Mouse (Mus musculus): Measurements from ENCODE around the gene Col13a1. TPM values are rescaled to one million over a fixed set of nuclear protein-coding genes. Genes with fewer than 3 reads are reported as not detected.

Col13a1 gene
- polyA plus RNA-seq, 1 experiment = 25.3 TPM

DNA sequence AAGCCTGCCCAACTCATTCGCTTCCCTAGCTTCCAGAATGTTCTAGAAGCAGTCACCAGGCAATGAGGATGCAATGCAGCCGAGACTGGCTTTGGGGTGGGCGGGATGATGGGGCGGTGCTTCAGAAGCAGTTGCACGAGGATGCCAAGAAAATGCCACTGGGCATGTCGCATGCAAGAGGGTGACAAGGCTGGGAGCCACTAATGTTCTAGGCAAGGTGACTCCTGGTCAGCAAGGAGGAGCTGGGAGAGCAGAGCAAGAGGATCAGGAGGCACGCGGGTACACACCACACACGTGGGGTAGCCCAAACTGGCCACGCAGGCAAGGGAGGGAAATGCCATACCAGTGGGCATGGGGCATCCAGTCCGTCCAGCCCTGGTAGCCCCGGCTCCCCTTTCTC, 136.6 kb downstream of the Col13a1 start:
- 75% methylated on average over 12 of the region's 12 CpGs for whole genome bisulfite sequencing
- Histone ChIP-seq H3K4me3 (replicated peaks; ENCODE audit: extremely low read depth, low read depth, low read length) (no peak overlapping the region), H3K4me1 (ENCODE audit: control insufficient read depth, insufficient read depth, low read length) (no peaks in the 10 kb centered on the region)
- no peak for TF ChIP-seq CTCF (IDR thresholded peaks at IDR 0.05; ENCODE audit: insufficient read depth, low read length)
- TF ChIP-seq POLR2A (IDR thresholded peaks at IDR 0.05; ENCODE audit: borderline replicate concordance, extremely low read depth, low read depth, low read length) = no peak
- DNase-seq = no peak

DNA sequence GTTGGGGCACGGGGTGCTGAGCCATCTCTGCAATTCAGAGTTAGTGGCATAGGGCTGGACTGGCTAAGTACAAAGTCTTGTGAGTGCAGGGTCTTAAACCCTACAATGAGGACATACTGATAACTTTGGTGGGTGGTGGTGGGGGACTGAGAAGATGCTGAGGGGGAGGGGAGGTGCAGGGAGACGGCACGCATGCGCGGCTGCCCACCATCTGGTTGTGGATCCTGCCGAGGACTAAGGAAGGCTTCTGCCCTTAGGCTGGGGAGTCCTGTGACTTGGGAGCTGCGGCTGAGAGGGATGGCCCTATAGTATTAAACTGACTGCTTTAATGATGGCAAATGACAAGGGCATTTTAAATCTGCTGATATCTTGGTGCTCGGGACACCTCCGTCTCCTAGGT, 139.6 kb downstream of the Col13a1 start:
- Histone ChIP-seq H3K4me1 (ENCODE audit: control insufficient read depth, insufficient read depth, low read length) (no peaks in the 10 kb centered on the region), H3K4me3 (replicated peaks; ENCODE audit: extremely low read depth, low read depth, low read length) (no peak overlapping the region)
- DNase-seq = no peak
- TF ChIP-seq POLR2A (IDR thresholded peaks at IDR 0.05; ENCODE audit: borderline replicate concordance, extremely low read depth, low read depth, low read length) = no peak
- no peak for TF ChIP-seq CTCF (IDR thresholded peaks at IDR 0.05; ENCODE audit: insufficient read depth, low read length)
- 81% methylated on average over 9 of the region's 9 CpGs for WGBS

DNA sequence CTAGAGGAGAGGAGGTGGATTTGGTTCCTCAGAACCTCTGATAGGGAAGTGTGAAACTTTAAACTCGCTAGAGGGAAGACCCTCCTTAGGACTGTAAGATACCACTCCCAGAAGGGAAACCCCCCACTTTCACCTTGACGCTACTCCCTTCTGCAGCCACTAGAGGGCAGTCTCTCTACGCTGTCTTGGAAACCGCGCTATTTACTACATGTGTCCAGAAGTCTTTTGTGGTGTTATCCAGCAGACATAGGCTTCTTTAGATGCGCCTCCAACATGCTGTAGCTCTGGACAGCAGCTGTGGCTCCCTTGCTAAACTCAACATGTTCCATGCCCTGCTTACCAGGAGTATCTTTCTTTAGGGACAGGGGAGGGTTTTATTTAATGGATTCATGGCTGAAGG, 140.1 kb downstream of the Col13a1 start:
- peak; percentile 17 for DNase-seq
- H3K4me3 ChIP-seq (replicated peaks; ENCODE audit: extremely low read depth, low read depth, low read length) = no peak overlapping the region
- no peaks in the 10 kb centered on the region for H3K4me1 ChIP-seq (ENCODE audit: control insufficient read depth, insufficient read depth, low read length)
- under 1% methylated on average over 6 of the region's 6 CpGs for WGBS
- TF ChIP-seq CTCF (IDR thresholded peaks at IDR 0.05; ENCODE audit: insufficient read depth, low read length) = peak; percentile 91
- TF ChIP-seq POLR2A (IDR thresholded peaks at IDR 0.05; ENCODE audit: borderline replicate concordance, extremely low read depth, low read depth, low read length) = no peak

DNA sequence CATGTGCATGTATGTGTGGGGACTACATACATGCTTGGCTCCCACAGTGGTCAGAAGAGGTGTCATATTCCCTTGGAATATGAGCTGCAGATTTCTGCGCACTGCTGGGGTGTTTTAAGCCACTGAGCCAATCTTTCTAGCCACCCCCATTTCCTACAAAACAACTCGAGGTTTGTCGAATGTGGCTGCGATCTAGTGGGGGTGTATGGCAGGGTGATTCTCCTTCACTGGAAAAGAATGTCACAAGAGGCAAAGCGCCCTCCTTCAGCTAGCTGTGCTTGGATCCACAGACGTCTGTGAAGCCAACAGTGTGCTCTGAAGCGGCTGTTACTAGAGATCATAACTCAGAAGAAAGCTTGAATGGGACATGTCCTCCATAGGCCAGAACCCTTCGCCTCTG, 141.6 kb downstream of the Col13a1 start:
- no peak for DNase-seq
- no peak for TF ChIP-seq CTCF (IDR thresholded peaks at IDR 0.05; ENCODE audit: insufficient read depth, low read length)
- no peak for TF ChIP-seq POLR2A (IDR thresholded peaks at IDR 0.05; ENCODE audit: borderline replicate concordance, extremely low read depth, low read depth, low read length)
- WGBS = 72% methylated on average over 8 of the region's 8 CpGs
- Histone ChIP-seq H3K4me3 (replicated peaks; ENCODE audit: extremely low read depth, low read depth, low read length) (no peak overlapping the region), H3K4me1 (ENCODE audit: control insufficient read depth, insufficient read depth, low read length) (no peaks in the 10 kb centered on the region)

DNA sequence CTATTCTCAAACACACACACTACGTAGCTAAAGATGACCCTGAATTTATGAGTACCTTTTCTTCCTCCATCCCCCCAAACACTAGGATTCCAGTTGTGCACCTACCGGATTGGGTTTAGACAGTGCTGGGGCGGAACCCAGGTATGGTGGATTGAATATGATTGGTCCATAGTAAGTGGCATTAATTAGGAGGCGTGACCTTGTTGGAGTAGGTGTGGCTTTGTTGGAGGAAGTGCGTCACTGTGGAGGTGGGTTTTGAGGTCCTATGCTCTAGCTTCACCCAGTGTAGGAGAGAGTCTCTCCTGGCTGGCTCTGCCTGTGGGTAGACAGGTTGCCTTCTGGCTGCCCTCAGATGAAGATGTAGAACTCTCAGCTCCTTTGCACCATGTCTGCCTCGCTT, 144.6 kb downstream of the Col13a1 start:
- 93% methylated on average over 6 of the region's 6 CpGs for WGBS
- TF ChIP-seq CTCF (IDR thresholded peaks at IDR 0.05; ENCODE audit: insufficient read depth, low read length) (no peak), POLR2A (IDR thresholded peaks at IDR 0.05; ENCODE audit: borderline replicate concordance, extremely low read depth, low read depth, low read length) (no peak)
- Histone ChIP-seq H3K4me1 (ENCODE audit: control insufficient read depth, insufficient read depth, low read length) (no peaks in the 10 kb centered on the region), H3K4me3 (replicated peaks; ENCODE audit: extremely low read depth, low read depth, low read length) (no peak overlapping the region)
- no peak for DNase-seq

DNA sequence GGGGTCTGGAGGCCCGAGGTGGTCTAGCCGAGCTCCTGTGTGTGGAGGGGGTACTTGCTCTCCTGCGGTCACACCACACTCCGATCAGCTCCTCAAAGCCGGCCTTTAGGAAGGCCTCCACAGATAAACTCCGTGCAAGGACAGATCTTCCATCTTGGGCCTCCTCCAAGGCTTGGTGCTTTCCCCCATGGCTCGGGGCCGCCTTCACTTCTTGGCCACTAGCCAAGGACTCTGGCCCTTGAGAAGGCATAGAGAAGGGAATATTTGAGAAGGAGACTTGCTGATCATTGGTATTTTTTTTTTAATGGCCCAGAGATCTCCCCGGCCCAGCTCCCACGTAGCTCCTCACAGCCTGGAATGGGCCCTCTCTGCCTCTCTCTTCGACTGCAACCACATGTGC, 146.2 kb downstream of the Col13a1 start:
- no peak for TF ChIP-seq CTCF (IDR thresholded peaks at IDR 0.05; ENCODE audit: insufficient read depth, low read length)
- no peak for TF ChIP-seq POLR2A (IDR thresholded peaks at IDR 0.05; ENCODE audit: borderline replicate concordance, extremely low read depth, low read depth, low read length)
- H3K4me1 ChIP-seq (ENCODE audit: control insufficient read depth, insufficient read depth, low read length) = no peaks in the 10 kb centered on the region
- DNase-seq = no peak
- no peak overlapping the region for H3K4me3 ChIP-seq (replicated peaks; ENCODE audit: extremely low read depth, low read depth, low read length)
- 68% methylated on average over 11 of the region's 11 CpGs for WGBS

DNA sequence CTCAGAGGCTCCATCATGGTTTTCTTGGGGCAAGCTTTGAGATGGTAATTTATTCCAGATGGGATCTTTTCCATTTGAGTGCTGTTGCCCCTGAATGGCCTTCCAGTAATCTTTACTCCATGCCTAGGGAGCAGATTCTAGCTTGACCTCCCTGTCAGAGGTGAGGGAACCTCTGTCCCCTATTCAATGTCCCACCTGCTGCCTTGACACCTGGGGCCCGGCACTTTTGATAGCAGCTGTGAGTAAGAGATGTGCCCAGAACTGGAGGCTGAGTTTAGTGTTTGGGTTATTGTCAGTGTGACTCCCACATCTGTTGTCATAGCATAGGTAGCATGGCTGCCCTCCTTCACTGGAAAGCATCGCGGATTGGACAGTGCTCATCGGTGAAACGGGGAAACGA, 147.2 kb downstream of the Col13a1 start:
- Histone ChIP-seq H3K4me1 (ENCODE audit: control insufficient read depth, insufficient read depth, low read length) (no peaks in the 10 kb centered on the region), H3K4me3 (replicated peaks; ENCODE audit: extremely low read depth, low read depth, low read length) (no peak overlapping the region)
- TF ChIP-seq CTCF (IDR thresholded peaks at IDR 0.05; ENCODE audit: insufficient read depth, low read length) (no peak), POLR2A (IDR thresholded peaks at IDR 0.05; ENCODE audit: borderline replicate concordance, extremely low read depth, low read depth, low read length) (no peak)
- 95% methylated on average over 6 of the region's 6 CpGs for WGBS
- DNase-seq = no peak

DNA sequence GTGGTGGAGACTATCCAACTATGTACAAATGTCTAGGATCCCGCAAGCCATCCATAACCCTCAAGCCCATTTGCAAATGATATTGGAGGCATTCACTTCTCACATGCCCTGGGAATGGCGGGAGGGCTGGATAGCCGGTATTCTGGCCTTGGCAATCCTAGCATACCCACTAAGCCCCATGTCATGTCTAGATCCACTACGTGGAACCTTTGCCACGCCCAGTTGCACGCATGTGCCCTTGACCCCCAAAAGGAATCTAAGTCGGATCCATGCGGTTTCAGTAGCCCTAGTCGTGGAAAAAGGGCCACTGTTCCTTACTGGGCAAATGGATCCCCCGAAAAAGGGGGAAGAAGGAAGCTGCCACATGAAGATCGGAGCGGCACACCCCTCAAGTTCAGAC, 147.7 kb downstream of the Col13a1 start:
- DNase-seq = no peak
- Histone ChIP-seq H3K4me3 (replicated peaks; ENCODE audit: extremely low read depth, low read depth, low read length) (no peak overlapping the region), H3K4me1 (ENCODE audit: control insufficient read depth, insufficient read depth, low read length) (no peaks in the 10 kb centered on the region; the same call in 1 of the 2 replicates)
- 78% methylated on average over 12 of the region's 12 CpGs for WGBS
- no peak for TF ChIP-seq POLR2A (IDR thresholded peaks at IDR 0.05; ENCODE audit: borderline replicate concordance, extremely low read depth, low read depth, low read length)
- TF ChIP-seq CTCF (IDR thresholded peaks at IDR 0.05; ENCODE audit: insufficient read depth, low read length) = no peak

DNA sequence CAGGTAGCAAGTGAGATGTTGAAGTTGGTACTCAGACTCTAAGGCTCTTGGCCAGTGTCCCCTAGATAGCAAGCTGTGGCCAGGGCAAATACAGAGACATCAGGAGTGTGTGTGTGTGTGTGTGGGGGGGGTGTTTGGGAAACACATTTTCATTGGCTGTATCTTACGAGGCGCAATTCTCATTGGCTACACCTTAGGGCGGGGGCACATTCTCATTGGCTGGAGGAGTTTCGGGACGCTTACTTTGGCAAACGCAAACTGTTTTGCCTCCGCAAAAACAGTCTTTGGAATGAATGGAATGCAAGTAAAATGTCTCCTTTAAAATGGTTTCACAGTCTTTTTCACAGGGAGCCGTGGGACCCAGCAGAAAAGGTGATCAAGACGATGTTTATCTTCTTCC, 148.1 kb downstream of the Col13a1 start:
- DNase-seq = no peak
- no peak overlapping the region for H3K4me3 ChIP-seq (replicated peaks; ENCODE audit: extremely low read depth, low read depth, low read length)
- WGBS = 42% methylated on average over 9 of the region's 9 CpGs
- no peak for TF ChIP-seq CTCF (IDR thresholded peaks at IDR 0.05; ENCODE audit: insufficient read depth, low read length)
- no peak for TF ChIP-seq POLR2A (IDR thresholded peaks at IDR 0.05; ENCODE audit: borderline replicate concordance, extremely low read depth, low read depth, low read length)
- no peaks in the 10 kb centered on the region; the same call in 1 of the 2 replicates for H3K4me1 ChIP-seq (ENCODE audit: control insufficient read depth, insufficient read depth, low read length)

DNA sequence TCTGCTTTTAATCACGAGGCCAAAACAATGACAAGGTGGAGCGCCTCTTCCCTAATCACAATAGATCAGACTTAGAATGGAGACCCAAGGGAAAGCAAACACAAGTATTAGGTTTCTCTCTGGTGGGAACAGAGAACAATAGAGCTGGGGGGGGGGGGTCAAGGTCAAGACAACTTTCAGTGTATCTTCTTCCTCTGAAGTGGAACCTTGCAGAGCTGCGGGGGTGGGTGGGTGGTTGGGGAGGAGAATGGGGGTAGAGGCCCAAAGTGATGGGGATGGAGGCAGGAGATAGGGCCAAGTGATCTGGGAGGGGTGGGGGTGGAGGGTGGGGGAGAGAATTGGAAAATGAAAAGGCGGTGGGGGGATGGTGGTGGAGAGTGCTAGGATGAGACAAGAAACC, 149.9 kb downstream of the Col13a1 start:
- no peak for DNase-seq
- TF ChIP-seq POLR2A (IDR thresholded peaks at IDR 0.05; ENCODE audit: borderline replicate concordance, extremely low read depth, low read depth, low read length) (no peak), CTCF (IDR thresholded peaks at IDR 0.05; ENCODE audit: insufficient read depth, low read length) (no peak)
- H3K4me1 ChIP-seq (ENCODE audit: control insufficient read depth, insufficient read depth, low read length) = no peaks in the 10 kb centered on the region; the same call in 1 of the 2 replicates
- H3K4me3 ChIP-seq (replicated peaks; ENCODE audit: extremely low read depth, low read depth, low read length) = no peak overlapping the region
- WGBS = 48% methylated on average over 4 of the region's 4 CpGs

Data from lung, adult 2 months (tissue).